Mouse (Mus musculus) thymus, postnatal 14 days (tissue): ENCODE data around the gene Olfr585.

Source experiments
- DNase-seq: peaks from one replicate; pipeline ENCODE4 v3.0.0; 2021

Olfr585 gene

GRCm38 (mm10) chr7:103097420-103097819 is at the start of gene Olfr585:
Gene Olfr585, plus strand, starts transcription at chr7:103097720.
- no peak for DNase-seq

- DNase-seq: no peak
Observed at GRCm38 (mm10) chr7:103051000-103051399, 46.5 kb upstream of the Olfr585 start, which contains the start of gene Olfr583. Gene Olfr583, plus strand, starts transcription at chr7:103051300.

GRCm38 (mm10) chr7:103081585-103081984 is 15.9 kb upstream of the Olfr585 start, which contains the start of gene Olfr584:
Gene Olfr584, plus strand, starts transcription at chr7:103081885.
- no peak for DNase-seq

- DNase-seq: no peak
Observed at GRCm38 (mm10) chr7:103119406-103119805, 21.9 kb downstream of the Olfr585 start.

- DNase-seq: no peak
Observed at GRCm38 (mm10) chr7:103125538-103125937, 28.0 kb downstream of the Olfr585 start, which contains the start of gene Olfr586. Gene Olfr586, minus strand, starts transcription at chr7:103125638.

- DNase-seq: no peak
Observed at GRCm38 (mm10) chr7:103140579-103140978, 43.1 kb downstream of the Olfr585 start, which contains the start of gene Olfr588-ps1. Gene Olfr588-ps1, plus strand, starts transcription at chr7:103140879.
